Mouse (Mus musculus): ENCODE data around the gene Zbtb16. TPM values are rescaled to one million over a fixed set of nuclear protein-coding genes. Genes with fewer than 3 reads are reported as not detected.

Gene Zbtb16
- total and polyA plus RNA-seq, 2 experiments from 2014 or later: 6.8 to 13.5 TPM

DNA sequence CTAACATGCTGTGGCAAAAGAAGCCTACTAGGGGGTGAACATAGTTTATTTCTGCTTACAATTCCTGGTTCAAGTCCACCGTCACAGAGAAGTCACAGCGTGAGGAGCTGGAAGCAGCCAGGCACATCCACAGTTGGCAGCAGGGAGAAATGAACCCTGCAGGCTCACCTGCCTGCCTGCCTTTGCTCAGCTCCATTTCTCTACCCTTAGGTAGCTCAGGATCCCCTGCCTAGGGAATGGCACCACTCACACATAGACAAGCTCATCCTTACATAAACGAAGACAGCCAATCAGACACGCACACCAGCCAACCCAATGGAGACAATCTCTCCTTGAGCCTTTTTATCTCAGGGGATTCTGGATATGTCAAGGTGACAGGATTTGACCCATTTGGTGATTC, 87.3 kb downstream of the Zbtb16 start:
- no peaks in the 10 kb centered on the region for H3K36me3 ChIP-seq (ENCODE audit: insufficient read depth, low read length)
- H3K4me1 ChIP-seq (ENCODE audit: insufficient read depth, low read length): peaks cover 14% of the 10 kb centered on the region
- H3K4me2 ChIP-seq (ENCODE audit: low read depth, low read length): no peak overlapping the region
- no peak for TF ChIP-seq CTCF (IDR thresholded peaks at IDR 0.05; ENCODE audit: low read depth)
- H3K9ac ChIP-seq (replicated peaks; ENCODE audit: low read length): no peak overlapping the region
- H3K9me3 ChIP-seq (ENCODE audit: low read length): no peaks in the 10 kb centered on the region
- H3K27ac ChIP-seq: no peak overlapping the region
- no peak for ATAC-seq
- H3K4me3 ChIP-seq (ENCODE audit: low read length): no peak overlapping the region
- WGBS: 97% methylated on average over 4 of the region's 4 CpGs
- DNase-seq (ENCODE audit: low spot score): no peak
- no peaks in the 10 kb centered on the region for H3K27me3 ChIP-seq (ENCODE audit: insufficient read depth, low read length)

DNA sequence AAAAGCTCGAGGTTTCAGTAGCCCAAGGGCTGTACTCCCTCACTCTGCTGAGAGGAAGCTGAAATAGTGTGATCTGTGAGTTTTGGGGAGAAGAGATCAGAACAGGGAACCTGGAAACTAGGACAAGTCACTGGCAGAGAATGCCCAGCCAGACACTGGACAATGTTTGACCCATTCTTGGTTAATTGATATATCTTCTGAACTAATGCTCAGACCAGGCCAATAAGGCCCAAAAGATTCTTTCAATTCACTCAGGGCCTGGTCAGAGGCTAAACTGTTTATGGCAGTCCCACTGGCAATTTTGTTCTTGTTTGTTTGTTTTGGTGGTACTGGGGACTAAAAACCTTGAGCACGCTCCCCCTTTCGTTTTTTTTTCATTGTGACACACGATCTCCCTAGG, 87.8 kb downstream of the Zbtb16 start:
- DNase-seq (ENCODE audit: low spot score) (no peak), ATAC-seq (no peak)
- no peaks in the 10 kb centered on the region for H3K36me3 ChIP-seq (ENCODE audit: insufficient read depth, low read length)
- TF ChIP-seq CTCF (IDR thresholded peaks at IDR 0.05; ENCODE audit: low read depth): no peak
- H3K4me3 ChIP-seq (ENCODE audit: low read length): no peak overlapping the region
- no peaks in the 10 kb centered on the region for H3K9me3 ChIP-seq (ENCODE audit: low read length)
- no peak overlapping the region for H3K27ac ChIP-seq
- H3K4me2 ChIP-seq (ENCODE audit: low read depth, low read length): no peak overlapping the region
- H3K27me3 ChIP-seq (ENCODE audit: insufficient read depth, low read length): no peaks in the 10 kb centered on the region
- WGBS: 87% methylated on average over 4 of the region's 4 CpGs
- no peak overlapping the region for H3K9ac ChIP-seq (replicated peaks; ENCODE audit: low read length)
- H3K4me1 ChIP-seq (ENCODE audit: insufficient read depth, low read length): peaks cover 16% of the 10 kb centered on the region

DNA sequence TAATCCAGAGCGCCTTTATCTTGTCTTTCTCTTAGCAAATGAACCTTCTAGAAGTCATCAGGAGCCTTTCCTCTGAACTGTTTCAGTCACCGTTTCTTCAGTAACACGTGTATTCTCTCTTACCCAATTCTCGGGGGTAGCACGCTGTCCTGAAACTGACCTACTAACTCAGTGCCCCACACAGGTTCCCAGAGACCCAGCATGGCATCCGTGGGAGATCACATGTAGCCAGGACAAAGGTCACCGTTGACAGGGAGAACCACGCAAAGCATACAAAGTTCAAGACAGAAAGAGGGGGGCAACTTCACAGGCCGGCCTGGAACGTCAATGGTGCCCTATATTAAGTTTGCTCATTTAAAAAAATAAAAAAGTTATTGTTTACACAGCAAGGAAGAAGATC, 89.5 kb downstream of the Zbtb16 start:
- Histone ChIP-seq H3K4me2 (ENCODE audit: low read depth, low read length) (no peak overlapping the region), H3K9me3 (ENCODE audit: low read length) (no peaks in the 10 kb centered on the region), H3K27me3 (ENCODE audit: insufficient read depth, low read length) (no peaks in the 10 kb centered on the region), H3K9ac (replicated peaks; ENCODE audit: low read length) (no peak overlapping the region), H3K36me3 (ENCODE audit: insufficient read depth, low read length) (no peaks in the 10 kb centered on the region), H3K4me1 (ENCODE audit: insufficient read depth, low read length) (peaks cover 11% of the 10 kb centered on the region), H3K4me3 (ENCODE audit: low read length) (no peak overlapping the region), H3K27ac (no peak overlapping the region)
- TF ChIP-seq CTCF (IDR thresholded peaks at IDR 0.05; ENCODE audit: low read depth): no peak
- DNase-seq (ENCODE audit: low spot score) (no peak), ATAC-seq (no peak)
- WGBS: 89% methylated on average over 10 of the region's 10 CpGs

DNA sequence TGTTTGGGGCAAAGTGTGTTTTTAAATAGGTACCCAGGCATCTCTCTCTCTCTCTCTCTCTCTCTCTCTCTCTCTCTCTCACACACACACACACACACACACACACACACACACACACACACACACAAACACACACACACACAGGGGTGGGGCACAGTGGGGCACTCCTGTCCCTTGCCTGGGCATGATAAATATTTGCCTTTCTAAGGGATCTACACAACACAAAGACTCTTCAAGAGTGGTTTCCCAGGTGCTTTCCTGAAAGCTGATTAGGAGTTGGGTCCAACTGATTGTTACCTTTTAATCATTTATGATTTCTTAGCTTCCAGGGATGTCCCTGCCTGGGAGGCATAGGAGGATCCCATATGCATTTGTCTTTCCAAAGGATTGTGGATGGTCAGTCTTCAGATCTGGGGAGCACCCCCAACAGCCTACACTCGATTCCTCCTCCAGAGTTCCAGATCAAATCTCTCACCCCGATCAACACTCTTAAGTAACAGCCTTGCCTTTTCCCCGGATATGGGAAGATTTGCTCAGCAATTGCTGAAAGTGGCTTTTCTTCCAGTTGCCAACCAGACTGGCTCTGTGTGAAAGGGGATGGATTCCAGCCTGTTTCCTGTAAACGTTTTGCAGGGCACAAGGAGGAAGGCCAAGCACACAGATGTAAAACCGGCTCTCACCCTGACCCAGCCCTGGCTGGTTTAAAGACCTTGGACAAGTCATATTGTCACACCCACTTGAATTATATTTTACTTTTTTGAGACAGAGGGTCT, 90.5 kb downstream of the Zbtb16 start:
- WGBS: 77% methylated on average over 5 of the region's 5 CpGs
- DNase-seq (ENCODE audit: low spot score) (no peak), ATAC-seq (no peak)
- H3K27me3 ChIP-seq (ENCODE audit: insufficient read depth, low read length): no peaks in the 10 kb centered on the region
- H3K4me2 ChIP-seq (ENCODE audit: low read depth, low read length): no peak overlapping the region
- no peak for TF ChIP-seq CTCF (IDR thresholded peaks at IDR 0.05; ENCODE audit: low read depth)
- H3K4me1 ChIP-seq (ENCODE audit: insufficient read depth, low read length): peaks cover 16% of the 10 kb centered on the region
- no peak overlapping the region for H3K4me3 ChIP-seq (ENCODE audit: low read length)
- no peaks in the 10 kb centered on the region for H3K9me3 ChIP-seq (ENCODE audit: low read length)
- no peak overlapping the region for H3K27ac ChIP-seq
- H3K36me3 ChIP-seq (ENCODE audit: insufficient read depth, low read length): no peaks in the 10 kb centered on the region
- no peak overlapping the region for H3K9ac ChIP-seq (replicated peaks; ENCODE audit: low read length)

DNA sequence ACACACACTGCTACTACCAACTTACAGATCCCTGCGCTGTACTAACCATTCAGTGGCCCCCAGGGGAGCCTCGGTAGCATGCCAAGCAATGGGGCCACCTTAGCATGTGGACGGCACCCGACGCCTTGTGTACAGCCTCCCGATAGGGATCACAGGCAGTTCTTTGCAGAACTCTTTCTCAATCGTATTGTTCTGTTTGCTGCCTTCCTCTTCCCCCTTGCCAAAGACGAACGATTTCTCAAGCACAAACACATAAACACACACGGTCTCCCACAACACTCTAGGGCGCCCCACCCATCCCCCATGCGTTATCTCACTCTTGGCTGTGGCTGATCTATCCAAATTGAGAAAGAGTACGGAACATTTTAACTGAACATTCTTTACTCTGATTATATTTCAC, 91.1 kb downstream of the Zbtb16 start:
- 76% methylated on average over 13 of the region's 13 CpGs for WGBS
- ATAC-seq: no peak
- H3K27ac ChIP-seq: no peak overlapping the region
- no peak overlapping the region for H3K4me3 ChIP-seq (ENCODE audit: low read length)
- H3K9ac ChIP-seq (replicated peaks; ENCODE audit: low read length): no peak overlapping the region
- no peaks in the 10 kb centered on the region for H3K9me3 ChIP-seq (ENCODE audit: low read length)
- H3K27me3 ChIP-seq (ENCODE audit: insufficient read depth, low read length): no peaks in the 10 kb centered on the region
- no peak for TF ChIP-seq CTCF (IDR thresholded peaks at IDR 0.05; ENCODE audit: low read depth)
- no peak for DNase-seq (ENCODE audit: low spot score)
- H3K36me3 ChIP-seq (ENCODE audit: insufficient read depth, low read length): no peaks in the 10 kb centered on the region
- H3K4me2 ChIP-seq (ENCODE audit: low read depth, low read length): no peak overlapping the region
- peaks cover 20% of the 10 kb centered on the region for H3K4me1 ChIP-seq (ENCODE audit: insufficient read depth, low read length)

DNA sequence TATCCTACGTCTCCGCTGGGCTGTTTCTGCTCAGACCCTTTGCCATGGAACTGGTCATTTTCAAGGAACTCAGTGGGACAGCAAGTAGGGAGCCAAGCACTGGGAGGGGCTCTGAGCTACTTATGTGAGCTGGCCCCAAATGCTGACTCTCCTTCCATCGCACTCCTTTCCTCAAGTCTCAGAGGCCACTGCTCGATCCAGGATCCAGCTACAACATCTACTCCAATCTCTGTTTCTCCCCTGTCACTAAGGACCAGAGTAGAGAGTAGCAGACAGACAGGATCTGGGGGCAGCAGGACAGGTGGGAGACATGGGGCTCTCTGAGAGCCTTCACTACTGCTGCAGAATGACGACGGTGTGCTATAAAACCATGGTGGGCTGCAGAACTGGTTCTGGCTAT, 91.6 kb downstream of the Zbtb16 start:
- no peak overlapping the region for H3K27ac ChIP-seq
- H3K9ac ChIP-seq (replicated peaks; ENCODE audit: low read length): no peak overlapping the region
- no peak overlapping the region for H3K4me2 ChIP-seq (ENCODE audit: low read depth, low read length)
- 75% methylated on average over 6 of the region's 6 CpGs for WGBS
- H3K9me3 ChIP-seq (ENCODE audit: low read length): no peaks in the 10 kb centered on the region
- H3K36me3 ChIP-seq (ENCODE audit: insufficient read depth, low read length): no peaks in the 10 kb centered on the region
- ATAC-seq (no peak), DNase-seq (ENCODE audit: low spot score) (peak; percentile 32)
- H3K4me1 ChIP-seq (ENCODE audit: insufficient read depth, low read length): peaks cover 24% of the 10 kb centered on the region
- H3K4me3 ChIP-seq (ENCODE audit: low read length): no peak overlapping the region
- TF ChIP-seq CTCF (IDR thresholded peaks at IDR 0.05; ENCODE audit: low read depth): no peak
- H3K27me3 ChIP-seq (ENCODE audit: insufficient read depth, low read length): no peaks in the 10 kb centered on the region

All from hindbrain, postnatal 0 days (tissue).